12 mouse cellular contexts compared by ENCODE assay signal in genomic region chr5:126230768-126231167, GRCm38 (mm10).
"Had no signal": no experiment of that assay in that cellular context is flagged by ENCODE, and none has a peak within 500 bp of the region (broad histone marks: within the 10 kb centered on the region; RNA-seq: fewer than 3 reads in every experiment).

No protein-coding gene starts in this region.

- DNase-seq: gastrocnemius, adult 2 months; gastrocnemius, postnatal 10 days; gastrocnemius, postnatal 25 days; heart, adult 18-20 months; heart, postnatal 14 days; heart, postnatal 36 days; kidney, adult 11 months; kidney, adult 2 months; kidney, adult 9 months; kidney, postnatal 14 days; kidney, postnatal 36 days; left cerebral cortex, postnatal 4 days had no signal
